Mouse (Mus musculus): ENCODE data around the gene Wbp1.
A peak's percentile ranks its signal among the peaks of the same experiment; 100 is the strongest.

Gene Wbp1

DNA sequence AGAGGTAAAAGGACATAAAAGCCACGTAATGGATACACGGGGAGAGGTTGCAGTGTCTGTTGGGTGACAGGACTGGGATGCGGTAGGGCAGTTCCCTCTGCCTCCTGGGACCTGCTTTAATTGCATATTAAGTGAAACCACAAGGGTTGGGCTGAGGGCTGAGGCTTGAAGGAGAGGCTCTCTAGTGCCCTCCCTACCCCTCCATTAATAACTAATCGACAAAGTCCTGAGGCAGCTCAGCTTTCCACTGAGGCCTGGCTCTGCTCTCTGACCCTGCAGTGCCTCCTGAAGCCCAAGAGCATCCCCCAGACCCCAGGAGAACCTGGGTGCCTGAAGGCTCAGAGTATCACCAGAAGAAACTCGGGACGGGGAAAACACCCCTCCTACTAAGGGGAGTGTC is 36.9 kb downstream of the Wbp1 start:
- DNase-seq (ENCODE audit: low spot score in 2 of 2): no peak

DNA sequence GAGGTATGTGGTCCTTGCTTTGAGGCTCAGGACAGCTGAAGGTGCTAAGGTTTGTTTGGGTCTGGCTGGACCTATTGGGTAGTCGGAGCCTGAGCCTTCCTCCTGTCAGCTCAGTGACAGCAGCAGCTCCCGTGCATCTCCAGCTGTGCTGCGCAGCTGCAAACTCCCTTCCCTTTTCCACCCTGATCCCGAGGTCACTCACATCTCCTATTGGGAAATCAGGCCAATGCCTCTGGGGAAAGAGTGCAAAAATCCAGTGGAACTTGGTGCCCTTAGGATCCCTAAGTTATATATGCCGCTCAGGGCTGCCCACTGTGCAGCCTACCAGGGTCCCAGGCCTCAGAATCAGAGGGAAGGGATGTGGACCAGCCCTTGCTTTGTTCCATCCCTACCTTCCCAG is 37.9 kb downstream of the Wbp1 start:
- no peak for DNase-seq (ENCODE audit: low spot score in 2 of 2)

DNA sequence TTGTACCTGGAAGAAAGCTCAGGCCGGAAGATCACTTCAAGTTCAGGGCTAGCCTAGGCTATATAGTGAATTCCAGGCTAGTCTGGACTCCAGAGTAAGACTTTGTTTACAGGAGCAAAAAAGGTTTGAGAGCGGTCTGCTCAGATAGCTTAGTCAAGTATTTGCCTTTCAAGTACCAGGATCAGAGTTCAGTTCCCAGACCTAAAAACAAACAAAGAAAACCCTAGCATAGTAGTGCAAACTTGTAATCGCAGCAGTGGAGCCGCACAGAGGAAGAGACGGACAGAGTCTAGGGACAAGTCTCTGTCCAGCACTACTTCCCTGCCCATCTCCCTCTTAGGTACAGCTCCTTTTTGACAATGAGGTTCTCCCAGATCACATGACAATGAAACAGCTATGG is 41.1 kb downstream of the Wbp1 start:
- no peak for DNase-seq (ENCODE audit: low spot score in 2 of 2)

DNA sequence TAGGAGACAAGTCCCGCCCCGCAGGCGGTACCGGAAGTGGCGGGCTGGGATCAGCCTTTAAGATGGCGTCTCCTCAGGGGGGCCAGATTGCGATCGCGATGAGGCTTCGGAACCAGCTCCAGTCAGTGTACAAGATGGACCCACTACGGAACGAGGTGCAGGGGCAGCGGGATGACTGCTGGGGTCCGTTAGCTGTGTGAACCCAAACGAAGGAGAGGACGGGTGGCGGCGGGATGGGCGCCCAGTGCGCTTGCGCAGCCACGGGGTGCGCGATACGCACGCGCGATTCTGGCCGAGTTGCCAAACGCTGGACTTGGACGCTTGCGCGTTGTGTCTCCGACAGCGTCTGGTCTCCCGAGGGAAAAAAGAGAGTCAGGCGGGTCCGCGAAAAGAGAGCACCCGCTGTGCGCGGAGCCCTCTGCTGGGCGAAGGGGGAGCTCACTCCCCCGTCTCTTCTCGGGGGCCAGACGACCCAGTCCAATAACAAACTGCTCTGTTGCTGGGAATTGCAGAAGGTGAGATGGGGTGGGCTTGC is 43.0 kb downstream of the Wbp1 start:
- DNase-seq (ENCODE audit: low spot score in 2 of 2): peak; percentile 99

DNA sequence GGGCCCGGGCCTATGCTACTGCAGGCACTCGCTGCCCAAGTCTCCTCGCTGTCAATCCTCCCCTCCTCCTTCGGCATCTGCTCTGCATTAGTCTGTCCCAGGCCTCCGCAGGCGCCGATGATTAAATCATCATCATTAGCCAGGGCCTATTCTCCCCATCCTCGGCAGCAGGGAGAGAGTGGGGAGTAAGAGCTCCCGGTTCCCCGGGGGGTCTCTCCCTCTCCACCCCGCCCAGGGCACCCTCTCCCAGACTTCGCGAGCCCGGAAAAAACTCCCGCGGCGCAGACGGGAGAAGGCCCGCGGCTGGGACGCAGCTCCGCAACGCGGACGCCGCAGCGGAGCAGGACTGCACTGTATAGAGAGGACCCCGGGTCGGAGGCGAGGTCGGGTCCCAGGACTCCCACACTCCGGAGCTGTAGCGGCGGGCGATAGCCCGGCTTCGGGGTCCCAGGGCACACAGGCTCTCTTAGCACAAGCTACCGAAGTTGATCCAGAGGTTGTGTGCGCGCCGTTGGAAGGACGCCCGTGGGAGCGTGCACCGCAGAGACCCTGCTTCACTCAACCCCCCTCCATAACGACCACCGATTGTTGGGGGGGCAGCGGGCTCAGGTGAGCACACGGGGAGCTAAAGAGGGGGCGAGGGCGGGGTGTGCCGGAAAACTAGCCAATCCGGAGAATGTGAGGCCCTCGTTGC is 43.6 kb downstream of the Wbp1 start, which contains the start of gene Pcgf1:
Gene Pcgf1 (plus strand): TSS at position 240 of the 694 bp plus-strand sequence.
- DNase-seq (ENCODE audit: low spot score in 2 of 2): peak; percentile 20 to 39

DNA sequence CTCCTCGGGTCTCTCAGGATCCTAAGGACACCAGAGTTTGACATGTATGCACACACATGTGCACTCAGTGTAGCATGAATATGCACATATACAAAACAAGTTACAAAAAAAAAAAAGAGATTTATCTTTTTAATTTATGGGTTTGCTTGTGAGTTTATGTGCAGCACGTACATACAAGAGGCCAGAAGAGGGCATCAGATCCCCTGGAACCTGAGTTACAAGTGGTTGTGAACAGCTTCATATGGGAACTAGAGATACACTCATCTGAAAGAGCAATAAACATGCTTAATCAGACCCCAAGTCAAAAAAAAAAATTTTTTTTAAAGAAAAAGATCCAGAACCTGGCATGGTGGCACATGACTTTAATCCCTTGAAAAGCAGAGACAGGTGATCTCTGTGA is 46.4 kb downstream of the Wbp1 start:
- DNase-seq (ENCODE audit: low spot score in 2 of 2): no peak

DNA sequence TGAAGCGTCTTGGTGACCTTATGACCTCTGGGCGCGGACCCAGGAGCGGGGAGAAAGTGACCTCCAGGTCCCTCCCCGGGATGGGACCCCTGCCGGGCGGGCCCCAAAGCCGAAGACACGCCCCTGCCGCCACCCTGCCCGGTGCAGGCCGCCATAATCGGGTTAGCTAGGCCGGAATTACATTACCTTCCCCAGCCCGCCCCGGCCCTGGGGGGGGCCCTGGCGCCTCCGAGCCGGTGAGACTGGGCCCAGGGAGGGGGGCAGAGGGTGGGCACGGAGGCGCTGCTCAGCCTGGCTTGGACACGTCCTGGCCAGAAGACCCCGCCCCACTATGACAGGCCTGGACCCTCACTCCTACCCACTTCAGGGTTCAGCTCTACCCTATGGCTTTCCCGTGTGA is 50.1 kb downstream of the Wbp1 start:
- DNase-seq (ENCODE audit: low spot score in 2 of 2): no peak

DNA sequence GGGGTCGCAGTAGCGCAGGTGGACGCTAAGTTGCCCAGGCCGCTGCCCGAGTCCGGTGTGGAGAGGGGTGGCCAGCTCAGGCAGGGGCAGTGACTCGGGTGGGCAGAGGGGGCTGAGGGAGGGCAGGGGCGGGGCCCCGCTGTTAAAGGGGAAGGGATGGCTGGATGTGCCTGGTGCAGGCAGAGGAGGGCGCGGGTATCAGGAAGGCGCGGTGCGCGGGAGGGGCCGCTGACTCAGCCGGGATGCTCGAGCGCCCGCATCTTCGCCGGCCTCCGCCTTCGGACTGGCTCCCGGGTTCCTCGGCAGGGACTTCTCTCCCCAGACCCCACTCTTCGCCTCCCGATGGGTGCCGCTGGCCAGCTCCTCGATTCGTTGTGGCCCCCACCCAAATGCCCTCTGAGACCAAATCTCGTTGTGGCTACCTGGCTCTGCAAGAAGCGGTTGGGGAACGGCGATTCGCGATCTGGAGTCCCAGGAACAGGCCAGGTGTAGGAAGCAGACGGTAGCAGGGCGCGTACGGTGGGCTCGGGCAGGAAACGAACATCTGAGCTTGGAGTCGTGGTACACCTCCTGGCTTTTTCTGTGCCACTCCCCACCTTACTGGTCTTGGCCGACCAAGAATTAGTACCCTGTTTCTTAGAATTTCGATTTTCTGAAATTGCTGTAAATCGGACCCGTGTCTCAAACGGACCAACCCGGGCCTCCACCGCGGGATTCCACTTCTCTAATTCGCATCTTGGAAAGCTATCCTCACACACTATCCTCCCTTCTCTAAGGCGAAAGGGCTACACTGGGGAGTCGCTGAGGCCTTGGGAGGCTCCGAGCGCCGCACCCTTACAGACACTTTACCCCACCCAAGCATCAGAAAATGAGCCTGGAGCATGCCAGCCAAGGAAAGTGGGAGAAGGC is 50.8 kb downstream of the Wbp1 start:
- DNase-seq (ENCODE audit: low spot score in 2 of 2): peak in 1 of 2 experiments; percentile 28

DNA sequence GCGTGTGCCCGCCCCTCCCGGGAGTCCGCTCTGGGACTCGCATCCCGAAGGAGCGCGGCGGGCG is 51.3 kb downstream of the Wbp1 start, which contains the start of gene Tlx2:
Gene Tlx2 (minus strand): TSS at position 47 of the 64 bp plus-strand sequence.
- DNase-seq (ENCODE audit: low spot score in 2 of 2): no peak

DNA sequence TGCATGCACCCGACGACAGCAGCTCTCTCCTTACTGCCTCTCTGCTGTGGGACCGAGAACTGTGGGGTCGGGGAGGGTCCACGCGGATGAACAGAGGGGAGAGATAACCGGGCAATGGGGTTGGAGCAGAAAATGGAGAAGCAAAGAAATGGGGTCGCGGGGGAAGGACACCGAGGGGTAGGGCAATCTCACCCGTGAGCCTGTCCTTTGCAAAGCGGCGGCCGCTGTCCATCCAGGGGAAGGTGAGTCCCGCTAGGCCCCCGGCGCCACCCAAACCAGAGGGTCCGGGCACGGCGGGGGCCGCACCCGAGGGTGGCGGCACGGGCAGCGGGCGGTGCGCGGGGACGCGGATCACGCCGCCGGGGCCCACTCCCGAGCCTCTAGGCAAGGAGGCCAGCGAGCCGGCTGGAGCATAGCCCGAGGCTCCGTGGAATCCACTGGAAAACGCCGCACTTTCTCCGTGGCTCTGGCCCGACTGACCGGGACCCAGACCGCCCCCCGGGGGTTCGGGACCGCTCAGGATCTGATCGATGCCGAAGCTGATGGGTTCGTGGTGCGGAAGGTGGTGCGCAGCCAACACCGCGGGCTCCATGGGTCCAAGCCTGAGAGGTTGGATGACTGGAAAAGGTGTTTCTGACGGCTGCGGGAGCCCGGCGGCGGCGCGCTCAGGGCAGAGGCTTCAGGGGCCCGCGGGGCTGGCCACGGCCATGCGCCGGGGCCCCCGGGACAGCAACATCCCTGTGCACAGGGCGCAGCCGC is 51.7 kb downstream of the Wbp1 start:
- DNase-seq (ENCODE audit: low spot score in 2 of 2): no peak
